Mouse (Mus musculus): ENCODE data around the gene Eya4.
A peak's percentile ranks its signal among the peaks of the same experiment; 100 is the strongest.

Gene Eya4

GRCm38 (mm10) chr10:23156866-23157625 is 193.5 kb downstream of the Eya4 start:
- no peak for DNase-seq (ENCODE audit: low spot score in 2 of 2)

- DNase-seq (ENCODE audit: low spot score in 2 of 2) = peak in 1 of 2 experiments; percentile 30
Observed at GRCm38 (mm10) chr10:23150401-23150800, 200.2 kb downstream of the Eya4 start.

- no peak for DNase-seq (ENCODE audit: low spot score in 2 of 2)
Observed at GRCm38 (mm10) chr10:23144616-23145015, 206.0 kb downstream of the Eya4 start.

- DNase-seq (ENCODE audit: low spot score in 2 of 2) = no peak
Observed at GRCm38 (mm10) chr10:23127947-23128346, 222.6 kb downstream of the Eya4 start.

GRCm38 (mm10) chr10:23127151-23127550 is 223.4 kb downstream of the Eya4 start:
- DNase-seq (ENCODE audit: low spot score in 2 of 2) = no peak

GRCm38 (mm10) chr10:23126529-23126928 is 224.1 kb downstream of the Eya4 start:
- DNase-seq (ENCODE audit: low spot score in 2 of 2) = no peak

GRCm38 (mm10) chr10:23120437-23120836 is 230.1 kb downstream of the Eya4 start:
- no peak for DNase-seq (ENCODE audit: low spot score in 2 of 2)

GRCm38 (mm10) chr10:23116786-23117410 is 233.7 kb downstream of the Eya4 start:
- DNase-seq (ENCODE audit: low spot score in 2 of 2) = peak in 1 of 2 experiments; percentile 37

- no peak for DNase-seq (ENCODE audit: low spot score in 2 of 2)
Observed at GRCm38 (mm10) chr10:23116063-23116462, 234.5 kb downstream of the Eya4 start.

GRCm38 (mm10) chr10:23115321-23115720 is 235.3 kb downstream of the Eya4 start:
- DNase-seq (ENCODE audit: low spot score in 2 of 2) = no peak

- DNase-seq (ENCODE audit: low spot score in 2 of 2) = no peak
Observed at GRCm38 (mm10) chr10:23108122-23108521, 242.5 kb downstream of the Eya4 start.

GRCm38 (mm10) chr10:23092517-23092916 is 258.1 kb downstream of the Eya4 start:
- no peak for DNase-seq (ENCODE audit: low spot score in 2 of 2)

- DNase-seq (ENCODE audit: low spot score in 2 of 2) = no peak
Observed at GRCm38 (mm10) chr10:23091552-23091951, 259.0 kb downstream of the Eya4 start.

- no peak for DNase-seq (ENCODE audit: low spot score in 2 of 2)
Observed at GRCm38 (mm10) chr10:23090323-23090722, 260.3 kb downstream of the Eya4 start.

GRCm38 (mm10) chr10:23089271-23089670 is 261.3 kb downstream of the Eya4 start:
- DNase-seq (ENCODE audit: low spot score in 2 of 2) = no peak

- DNase-seq (ENCODE audit: low spot score in 2 of 2) = no peak
Observed at GRCm38 (mm10) chr10:23088764-23089163, 261.8 kb downstream of the Eya4 start.

GRCm38 (mm10) chr10:23086352-23087215 is 264.0 kb downstream of the Eya4 start:
- DNase-seq (ENCODE audit: low spot score in 2 of 2) = peak in 1 of 2 experiments; percentile 17

- no peak for DNase-seq (ENCODE audit: low spot score in 2 of 2)
Observed at GRCm38 (mm10) chr10:23081548-23081828, 269.1 kb downstream of the Eya4 start.

GRCm38 (mm10) chr10:23080749-23081547 is 269.6 kb downstream of the Eya4 start:
- peak; percentile 14 to 65 for DNase-seq (ENCODE audit: low spot score in 2 of 2)

GRCm38 (mm10) chr10:23076691-23077385 is 273.7 kb downstream of the Eya4 start:
- no peak for DNase-seq (ENCODE audit: low spot score in 2 of 2)

GRCm38 (mm10) chr10:23073431-23073830 is 277.2 kb downstream of the Eya4 start:
- no peak for DNase-seq (ENCODE audit: low spot score in 2 of 2)

Measured in thymus, postnatal 10 days (tissue).